Mouse (Mus musculus): ENCODE measurements around the gene Zfp597.

GRCm38 (mm10) chr16:3835461-3835860 lies 48.9 kb downstream of the Zfp597 start:
- TF ChIP-seq EP300 (IDR thresholded peaks at IDR 0.05; ENCODE audit: insufficient read depth, low read depth, low read length) (no peak), CTCF (IDR thresholded peaks at IDR 0.05) (no peak), POLR2A (IDR thresholded peaks at IDR 0.05; ENCODE audit: insufficient read depth, low read depth, low read length) (no peak)
